9 mouse cellular contexts compared by ENCODE assay signal in the genomic region with DNA sequence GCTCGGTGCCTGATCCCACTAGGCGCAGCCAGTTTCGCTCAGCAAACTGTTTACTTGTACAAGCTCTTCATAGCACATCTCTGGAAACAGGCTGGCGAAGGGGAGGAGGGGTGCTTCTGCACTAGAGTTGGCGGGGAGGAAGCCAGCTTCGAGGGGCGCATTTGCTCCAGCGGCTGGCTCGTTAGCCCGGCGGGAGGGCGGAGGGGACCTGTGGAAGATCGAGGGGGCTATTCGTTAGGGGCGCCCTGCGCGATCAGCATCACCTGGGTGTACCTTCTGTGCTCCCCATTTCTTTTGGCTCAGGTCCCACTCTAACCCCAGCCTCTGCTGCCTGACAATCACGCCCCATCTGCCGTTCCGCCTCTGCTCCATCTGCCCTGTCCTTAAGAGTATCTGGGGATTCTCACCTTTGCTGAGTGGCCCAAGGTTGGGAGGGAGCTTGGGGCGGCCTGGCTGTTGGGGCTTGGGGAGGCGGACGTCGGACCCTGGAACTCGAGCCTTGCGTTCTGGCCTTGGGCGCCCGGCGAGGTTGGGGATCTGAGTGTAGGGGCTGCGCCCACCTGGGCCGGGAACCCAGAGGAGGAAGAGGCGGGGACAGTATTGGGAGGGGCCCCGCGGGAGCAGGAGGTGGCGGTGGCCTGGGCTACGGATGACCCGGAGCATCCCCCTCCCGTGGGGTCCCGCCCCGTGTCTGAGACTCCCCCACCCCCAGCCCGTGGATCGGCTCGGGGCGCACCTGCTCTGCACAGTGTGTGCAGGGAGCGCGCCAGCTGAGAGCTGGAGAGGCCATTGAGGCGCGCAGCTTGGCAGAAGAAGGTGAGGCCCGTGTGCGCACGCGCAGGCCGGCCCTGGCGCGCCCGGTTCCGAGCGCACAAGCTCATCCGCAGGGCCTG. TPM values are rescaled to one million over a fixed set of nuclear protein-coding genes. Genes with fewer than 3 reads are reported as not detected.
A peak's percentile ranks its signal among the peaks of the same experiment; 100 is the strongest.
DNase-seq lines count a peak whose midpoint lies in the region; ATAC-seq lines count a peak whose summit lies in the region.
"Had no signal": no experiment of that assay in that cellular context is flagged by ENCODE, and none has a peak within 500 bp of the region (broad histone marks: within the 10 kb centered on the region; RNA-seq: fewer than 3 reads in every experiment).

No protein-coding gene starts in this region.

- peak overlapping the region; percentile 32 for H3K4me3 ChIP-seq in liver, embryonic 11.5 days (ENCODE audit: low read depth, low read length)
- H3K4me3 ChIP-seq in heart, embryonic 13.5 days = peak overlapping the region; percentile 55
- H3K4me3 ChIP-seq in lung, embryonic 16.5 days (ENCODE audit: low read length) = peak overlapping the region; percentile 44

- DNase-seq in liver, embryonic 11.5 days (ENCODE audit: low spot score) = no peak
- DNase-seq in liver = no peak
- DNase-seq in embryo, embryonic 11 days = peak; percentile 59
- peak; percentile 76 to 83 for DNase-seq in layer of hippocampus, adult 8-10 months (ENCODE audit: low spot score in 2 of 2)
- peak; percentile 84 for DNase-seq in right cerebral cortex, postnatal 25 days

- H3K27me3 ChIP-seq in liver, embryonic 11.5 days (replicated peaks; ENCODE audit: control insufficient read depth, insufficient read depth, low read length) = peaks cover 63% of the 10 kb centered on the region
- peaks cover 79% of the 10 kb centered on the region for H3K27me3 ChIP-seq in heart, embryonic 13.5 days (replicated peaks)
- peaks cover 57% of the 10 kb centered on the region for H3K27me3 ChIP-seq in lung, embryonic 16.5 days (ENCODE audit: control insufficient read depth, insufficient read depth, low read depth, low read length)

- ATAC-seq in liver, embryonic 11.5 days (replicated peaks; ENCODE audit: low FRiP score) = no peak
- no peak for ATAC-seq in heart, embryonic 13.5 days (ENCODE audit: extremely low read depth, insufficient number of reproducible peaks, low FRiP score, low TSS enrichment)
- ATAC-seq in lung, embryonic 16.5 days (ENCODE audit: low read depth) = peak; percentile 63
- no peak for ATAC-seq in erythroblast, adult 5-6 weeks (replicated peaks; ENCODE audit: low FRiP score, poor library complexity, severe bottlenecking)

- 22% methylated on average over 55 of the region's 59 CpGs for WGBS in liver, embryonic 11.5 days
- 2% methylated on average over 56 of the region's 59 CpGs for WGBS in heart, embryonic 13.5 days
- 6% methylated on average over 55 of the region's 59 CpGs for whole genome bisulfite sequencing in lung, embryonic 16.5 days

- peaks cover 5% of the 10 kb centered on the region; the same call in 1 of the 2 replicates for H3K4me1 ChIP-seq in liver, embryonic 11.5 days (replicated peaks; ENCODE audit: control insufficient read depth, insufficient read depth, low read length)
- H3K4me1 ChIP-seq in heart, embryonic 13.5 days = peaks cover 27% of the 10 kb centered on the region
- H3K4me1 ChIP-seq in lung, embryonic 16.5 days (replicated peaks; ENCODE audit: control insufficient read depth, insufficient read depth, low read length) = peaks cover 13% of the 10 kb centered on the region

- H3K4me2 ChIP-seq in liver, embryonic 11.5 days = peak overlapping the region; percentile 64
- peak overlapping the region; percentile 77 for H3K4me2 ChIP-seq in heart, embryonic 13.5 days
- peak overlapping the region; percentile 72 for H3K4me2 ChIP-seq in lung, embryonic 16.5 days (ENCODE audit: low read depth, low read length)

- no peak overlapping the region for H3K9ac ChIP-seq in liver, embryonic 11.5 days (ENCODE audit: low read depth, low read length)
- peak overlapping the region; percentile 56 for H3K9ac ChIP-seq in heart, embryonic 13.5 days
- peak overlapping the region; percentile 52 for H3K9ac ChIP-seq in lung, embryonic 16.5 days (ENCODE audit: low read length)

- no peaks in the 10 kb centered on the region for H3K36me3 ChIP-seq in liver, embryonic 11.5 days (ENCODE audit: control insufficient read depth, insufficient read depth, low read length)
- no peaks in the 10 kb centered on the region for H3K36me3 ChIP-seq in heart, embryonic 13.5 days
- no peaks in the 10 kb centered on the region for H3K36me3 ChIP-seq in lung, embryonic 16.5 days (ENCODE audit: control insufficient read depth, insufficient read depth, low read length)
- H3K36me3 ChIP-seq: G1E had no signal

- H3K27ac ChIP-seq in liver, embryonic 11.5 days (ENCODE audit: low read depth, low read length) = no peak overlapping the region
- no peak overlapping the region for H3K27ac ChIP-seq in heart, embryonic 13.5 days (replicated peaks)
- no peak overlapping the region for H3K27ac ChIP-seq in lung, embryonic 16.5 days (ENCODE audit: low read length)

- H3K9me3 ChIP-seq in liver, embryonic 11.5 days (ENCODE audit: control insufficient read depth, low read length) = no peaks in the 10 kb centered on the region
- no peaks in the 10 kb centered on the region for H3K9me3 ChIP-seq in heart, embryonic 13.5 days
- no peaks in the 10 kb centered on the region for H3K9me3 ChIP-seq in lung, embryonic 16.5 days (ENCODE audit: control insufficient read depth, low read length)
- H3K9me3 ChIP-seq: G1E had no signal

RNA-seq across cellular contexts. Expression of a gene that starts 9.2 kb away (rescaled TPM):
- polyA plus RNA-seq in liver, embryonic 11.5 days (2014; fragmentation: Nextera tagmentation; extraction: Ambion mirVana) = 0.15 TPM in 1 of 2 replicates, not detected in the other
- not detected in 2 replicates for polyA plus RNA-seq in heart, embryonic 13.5 days (2015; fragmentation: Nextera tagmentation; extraction: Ambion mirVana)
- 1 to 10 TPM; 1.4 to 3.1 (median 2.2) TPM for total RNA-seq in layer of hippocampus, adult 8-10 months (2022)
- 0.44 TPM in 2 replicates for polyA plus RNA-seq in lung, embryonic 16.5 days (2015; fragmentation: Nextera tagmentation; extraction: Ambion mirVana)
- total RNA-seq in erythroblast, adult 5-6 weeks (2015; ENCODE audit: low replicate concordance) = not detected in 2 replicates
- not detected in 2 replicates for total RNA-seq in erythroblast, adult 5-6 weeks (2017; ENCODE audit: low replicate concordance)
- total RNA-seq: G1E had no signal
- polyA plus RNA-seq: G1E had no signal

RNA-seq across cellular contexts. Expression of a gene that starts 19.1 kb away (rescaled TPM):
- not detected in 2 replicates for polyA plus RNA-seq in liver, embryonic 11.5 days (2014; fragmentation: Nextera tagmentation; extraction: Ambion mirVana)
- polyA plus RNA-seq in heart, embryonic 13.5 days (2015; fragmentation: Nextera tagmentation; extraction: Ambion mirVana) = not detected in 2 replicates
- 1 to 10 TPM; 1.4 to 3.0 (median 2.1) TPM for total RNA-seq in layer of hippocampus, adult 8-10 months (2022)
- not detected in 2 replicates for polyA plus RNA-seq in lung, embryonic 16.5 days (2015; fragmentation: Nextera tagmentation; extraction: Ambion mirVana)
- total RNA-seq in erythroblast, adult 5-6 weeks (2015; ENCODE audit: low replicate concordance) = not detected in 2 replicates
- not detected in 2 replicates for total RNA-seq in erythroblast, adult 5-6 weeks (2017; ENCODE audit: low replicate concordance)
- polyA plus RNA-seq: G1E had no signal

RNA-seq across cellular contexts. Expression of a gene that starts 28.2 kb away (rescaled TPM):
- 6.3 and 6.9 TPM in 2 replicates for polyA plus RNA-seq in liver, embryonic 11.5 days (2014; fragmentation: Nextera tagmentation; extraction: Ambion mirVana)
- 2.0 and 2.6 TPM in 2 replicates for polyA plus RNA-seq in heart, embryonic 13.5 days (2015; fragmentation: Nextera tagmentation; extraction: Ambion mirVana)
- total RNA-seq in layer of hippocampus, adult 8-10 months (2022) = 100 to 1,000 TPM; 121 to 133 (median 125) TPM
- 2.9 and 3.0 TPM in 2 replicates for polyA plus RNA-seq in lung, embryonic 16.5 days (2015; fragmentation: Nextera tagmentation; extraction: Ambion mirVana)
- 70.7 and 93.0 TPM in 2 replicates for total RNA-seq in erythroblast, adult 5-6 weeks (2015; ENCODE audit: low replicate concordance)
- 8.6 and 16.9 TPM in 2 replicates for total RNA-seq in erythroblast, adult 5-6 weeks (2017; ENCODE audit: low replicate concordance)
- total RNA-seq: G1E had no signal

Comparison
In these comparisons a context has a peak if more than half of its experiments do, and no peak if none do; other contexts are left out.
1. DNase-seq: peak in embryo, embryonic 11 days (single experiment), layer of hippocampus, adult 8-10 months (2 of 2) and right cerebral cortex, postnatal 25 days (single experiment); none in liver, embryonic 11.5 days (single experiment) and liver (single experiment).
2. Peak in every context shown above with its lines, with median percentiles within 50 percentile points of each other: H3K4me2 ChIP-seq and H3K4me3 ChIP-seq.